Mouse (Mus musculus) ovary, postnatal 10 days (tissue): ENCODE measurements around the gene Fignl2.

Experiments
- DNase-seq: peaks from one replicate; pipeline ENCODE4 v3.0.0; 2022; ENCODE audit warnings: low spot score

Fignl2 gene

GRCm38 (mm10) chr15:101092829-101093648, 14.7 kb upstream of the Fignl2 start:
- DNase-seq: no peak

GRCm38 (mm10) chr15:101092121-101092828, 13.9 kb upstream of the Fignl2 start:
- no peak for DNase-seq

GRCm38 (mm10) chr15:101091551-101091950, 13.2 kb upstream of the Fignl2 start:
- no peak for DNase-seq

- DNase-seq: no peak
These were observed 9.9 kb upstream of the Fignl2 start for GRCm38 (mm10) chr15:101088291-101088690.

- no peak for DNase-seq
These were observed 8.6 kb upstream of the Fignl2 start for GRCm38 (mm10) chr15:101086956-101087355.

GRCm38 (mm10) chr15:101086451-101086850, 8.1 kb upstream of the Fignl2 start:
- DNase-seq: no peak

GRCm38 (mm10) chr15:101084499-101084898, 6.1 kb upstream of the Fignl2 start:
- DNase-seq: no peak

GRCm38 (mm10) chr15:101082236-101082635, 3.9 kb upstream of the Fignl2 start:
- no peak for DNase-seq

GRCm38 (mm10) chr15:101081035-101081548, 2.7 kb upstream of the Fignl2 start:
- DNase-seq: no peak

GRCm38 (mm10) chr15:101080031-101080520, 1.7 kb upstream of the Fignl2 start:
- DNase-seq: no peak

GRCm38 (mm10) chr15:101078731-101079156, 377 bp upstream of the Fignl2 start:
- DNase-seq: peak; percentile 81

- no peak for DNase-seq
These were observed 1.2 kb downstream of the Fignl2 start for GRCm38 (mm10) chr15:101077001-101077812.

GRCm38 (mm10) chr15:101076071-101077000, 2.0 kb downstream of the Fignl2 start:
- no peak for DNase-seq

- DNase-seq: no peak
These were observed 2.7 kb downstream of the Fignl2 start for GRCm38 (mm10) chr15:101075656-101076055.

- DNase-seq: no peak
These were observed 3.2 kb downstream of the Fignl2 start for GRCm38 (mm10) chr15:101075150-101075549.

GRCm38 (mm10) chr15:101074067-101074466, 4.3 kb downstream of the Fignl2 start:
- no peak for DNase-seq

GRCm38 (mm10) chr15:101072736-101073135, 5.6 kb downstream of the Fignl2 start:
- DNase-seq: no peak

GRCm38 (mm10) chr15:101070762-101071161, 7.6 kb downstream of the Fignl2 start:
- DNase-seq: no peak

GRCm38 (mm10) chr15:101069641-101070190, 8.7 kb downstream of the Fignl2 start:
- no peak for DNase-seq

GRCm38 (mm10) chr15:101068671-101069070, 9.7 kb downstream of the Fignl2 start:
- no peak for DNase-seq

- DNase-seq: no peak
These were observed 10.3 kb downstream of the Fignl2 start for GRCm38 (mm10) chr15:101068029-101068428.
